Mouse (Mus musculus) urinary bladder, postnatal 4 days (tissue): ENCODE data around the gene Prkce.

Experiments used
- DNase-seq, 2 experiments: peaks; one replicate each; pipeline ENCODE4 v3.0.0; 2021 to 2022; ENCODE audit warnings: low spot score in 2 of 2

The Prkce gene

GRCm38 (mm10) chr17:86302266-86302665 is 134.7 kb downstream of the Prkce start:
- peak in 1 of 2 experiments; percentile 68 for DNase-seq

DNA sequence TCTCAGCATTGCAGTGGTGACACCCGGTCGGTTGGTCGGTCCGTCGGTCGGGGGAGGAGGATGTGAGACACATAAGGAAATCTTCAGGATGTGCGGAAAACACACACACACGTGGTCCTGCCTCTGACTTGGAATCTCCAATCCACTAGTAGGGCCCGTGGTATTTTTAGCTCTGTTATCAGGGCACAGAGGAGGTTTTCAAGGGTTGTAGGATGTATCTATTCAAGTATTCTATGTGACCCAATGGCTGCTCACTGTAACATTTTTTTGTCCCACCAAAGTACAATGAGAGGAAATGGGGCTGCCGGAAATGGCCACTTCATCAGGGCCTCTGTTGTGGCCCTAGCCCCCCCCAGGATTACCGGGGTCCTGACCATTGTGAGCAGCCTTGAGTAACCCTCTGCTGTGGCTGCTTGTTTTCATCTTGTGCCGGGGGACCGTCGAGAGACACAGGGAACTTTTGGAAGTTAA is 135.3 kb downstream of the Prkce start:
- no peak for DNase-seq

- no peak for DNase-seq
These were observed 136.0 kb downstream of the Prkce start for GRCm38 (mm10) chr17:86303401-86304243.

DNA sequence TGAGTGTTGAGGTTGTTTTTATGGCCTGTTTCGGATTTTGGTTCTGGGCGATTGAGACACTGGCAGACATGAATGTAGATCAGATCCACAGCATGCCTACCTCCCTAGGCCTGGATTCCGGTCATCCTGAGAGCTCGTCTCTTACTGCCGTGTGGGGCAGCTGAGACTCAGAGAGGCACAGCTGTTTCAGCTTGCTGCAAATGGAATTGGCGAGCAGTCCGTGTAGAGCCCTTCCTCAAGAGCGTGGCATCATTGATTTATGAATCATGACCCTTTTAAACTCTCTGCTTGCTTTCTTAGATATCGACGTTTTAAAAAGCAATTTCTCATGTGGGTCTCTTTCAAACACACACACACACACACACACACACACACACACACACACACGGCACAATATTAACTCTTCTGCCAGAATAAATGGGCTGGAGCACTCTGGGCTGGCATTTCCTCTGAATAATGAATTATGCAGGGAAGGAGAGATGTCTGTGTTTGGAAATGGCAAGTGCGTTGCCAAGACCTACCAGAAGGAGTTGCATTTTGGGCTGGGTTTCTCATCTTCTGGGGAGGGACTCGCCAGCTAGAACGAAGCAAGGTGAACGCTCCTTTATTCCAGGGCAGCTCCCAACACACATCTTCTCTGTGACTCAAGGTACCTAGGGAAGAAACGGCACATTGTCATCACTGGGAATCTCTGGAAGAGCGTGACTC is 137.5 kb downstream of the Prkce start:
- DNase-seq: no peak

DNA sequence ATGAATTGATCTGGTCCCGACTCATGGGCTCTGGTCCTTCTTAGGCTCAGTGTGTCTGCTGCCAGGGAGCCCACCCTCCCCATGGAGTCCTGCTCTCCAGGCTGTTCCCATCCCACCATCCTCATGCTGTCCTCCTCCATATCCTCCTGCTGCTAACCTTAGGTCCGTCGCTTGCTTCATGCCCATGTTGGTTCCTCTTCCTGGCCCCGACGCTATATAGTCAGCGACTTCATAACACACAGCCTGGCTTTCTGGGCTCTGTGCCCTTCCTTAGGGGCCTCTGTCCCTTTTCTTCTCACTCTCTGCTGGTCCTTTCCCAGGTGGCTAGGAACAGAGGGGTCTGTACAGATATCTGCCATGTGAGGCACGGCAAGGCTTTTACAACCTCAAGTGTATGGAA is 138.6 kb downstream of the Prkce start:
- no peak for DNase-seq

DNA sequence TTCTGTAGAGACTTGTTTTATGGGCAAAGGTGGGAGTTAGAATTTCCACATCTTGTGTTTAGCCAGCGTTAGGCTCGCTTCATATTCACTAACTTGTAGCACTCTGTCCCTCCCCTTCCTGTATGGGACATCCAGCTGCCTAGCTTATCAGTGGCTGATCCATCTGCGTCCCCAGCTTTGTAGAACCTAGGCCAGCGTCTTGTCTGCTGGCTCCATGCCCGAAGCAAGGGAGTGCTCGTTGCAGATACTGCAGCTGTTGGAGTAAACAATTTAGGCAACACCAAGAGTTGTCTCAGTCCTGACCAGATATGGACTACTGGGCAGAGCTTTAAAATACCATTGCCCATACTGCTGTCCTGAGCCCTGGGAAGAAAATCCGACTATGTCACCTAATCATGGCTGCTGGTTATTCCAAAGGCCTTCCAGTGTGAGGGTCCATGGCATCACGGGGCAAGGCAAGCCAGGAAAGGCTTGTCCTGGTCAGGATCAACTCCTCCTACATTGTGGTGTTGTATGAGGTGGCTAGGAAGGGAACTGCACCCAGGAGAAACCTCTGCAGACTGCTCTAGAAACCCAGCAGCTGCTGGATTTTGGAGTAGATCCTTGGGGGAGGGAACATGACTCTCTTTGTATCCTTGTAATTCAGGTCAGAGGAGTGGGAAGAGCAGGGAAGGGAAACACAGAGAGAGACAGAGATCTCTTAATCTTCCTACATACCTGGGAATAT is 146.0 kb downstream of the Prkce start:
- DNase-seq: no peak

- no peak for DNase-seq
These were observed 148.3 kb downstream of the Prkce start for GRCm38 (mm10) chr17:86315874-86316273.

DNA sequence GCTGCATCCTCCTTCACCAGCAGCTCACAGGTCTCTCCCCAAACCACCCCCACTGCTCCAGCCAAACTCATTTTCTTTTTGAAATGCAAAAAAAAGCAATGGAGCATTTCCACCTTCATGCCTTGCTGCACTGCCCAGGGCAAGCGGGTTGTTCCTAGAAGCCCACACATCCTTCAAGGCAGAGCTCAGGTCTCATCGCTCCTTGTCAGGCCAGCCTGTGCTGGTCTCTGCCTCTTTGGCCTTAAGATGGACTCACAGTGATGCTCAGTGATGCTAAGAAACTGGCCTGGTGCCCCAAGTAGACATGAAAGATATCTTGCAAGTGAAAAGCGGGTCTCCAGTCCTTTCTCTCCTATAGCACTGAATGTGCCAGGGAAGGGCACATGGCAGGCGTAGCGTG is 149.2 kb downstream of the Prkce start:
- no peak for DNase-seq

- no peak for DNase-seq
These were observed 149.6 kb downstream of the Prkce start for GRCm38 (mm10) chr17:86317197-86317596.

- DNase-seq: no peak
These were observed 152.5 kb downstream of the Prkce start for GRCm38 (mm10) chr17:86319967-86320602.

GRCm38 (mm10) chr17:86322840-86323239 is 155.3 kb downstream of the Prkce start:
- no peak for DNase-seq

DNA sequence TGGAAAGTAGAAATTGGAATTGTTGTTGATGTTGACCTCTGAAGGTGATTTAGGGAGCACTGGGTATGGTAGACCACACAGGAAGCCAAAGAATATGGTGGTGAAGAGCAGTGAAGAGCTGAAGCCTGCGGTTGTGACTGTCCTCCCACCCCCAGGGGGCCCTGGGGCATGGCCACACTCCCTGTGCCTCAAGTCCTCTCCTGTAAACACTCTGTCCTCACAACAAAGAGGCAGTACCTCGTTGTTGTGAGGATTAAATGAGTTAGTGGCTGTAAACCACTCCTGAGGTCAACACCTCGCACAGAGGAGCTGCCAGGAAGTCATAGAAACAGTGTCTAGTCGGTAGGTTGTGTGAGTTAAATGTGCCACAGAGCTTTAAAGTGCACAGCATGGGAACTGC is 155.7 kb downstream of the Prkce start:
- no peak for DNase-seq

GRCm38 (mm10) chr17:86323909-86324686 is 156.5 kb downstream of the Prkce start:
- no peak for DNase-seq

GRCm38 (mm10) chr17:86324756-86325155 is 157.2 kb downstream of the Prkce start:
- no peak for DNase-seq

- DNase-seq: no peak
These were observed 157.7 kb downstream of the Prkce start for GRCm38 (mm10) chr17:86325317-86325716.

DNA sequence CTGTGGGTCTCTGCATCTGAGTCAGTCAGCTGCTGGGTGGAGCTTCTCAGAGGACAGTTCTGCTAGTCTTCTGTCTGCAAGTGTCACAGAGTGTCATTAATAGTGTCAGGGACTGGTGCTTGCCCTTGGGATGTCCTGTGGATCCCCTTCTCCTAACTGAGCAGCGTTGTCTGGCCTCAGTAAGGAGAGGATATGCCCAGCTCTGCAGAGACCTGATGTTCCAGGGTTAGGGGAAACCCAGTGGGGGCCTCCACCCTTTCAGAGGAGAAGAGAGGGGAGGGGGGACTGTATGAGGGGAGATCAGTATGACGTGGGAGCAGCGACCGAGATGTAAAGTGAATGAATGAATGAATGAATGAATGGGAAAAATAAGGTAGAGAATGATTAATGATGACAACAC is 160.4 kb downstream of the Prkce start:
- DNase-seq: no peak

- no peak for DNase-seq
These were observed 161.9 kb downstream of the Prkce start for GRCm38 (mm10) chr17:86329273-86330075.

DNA sequence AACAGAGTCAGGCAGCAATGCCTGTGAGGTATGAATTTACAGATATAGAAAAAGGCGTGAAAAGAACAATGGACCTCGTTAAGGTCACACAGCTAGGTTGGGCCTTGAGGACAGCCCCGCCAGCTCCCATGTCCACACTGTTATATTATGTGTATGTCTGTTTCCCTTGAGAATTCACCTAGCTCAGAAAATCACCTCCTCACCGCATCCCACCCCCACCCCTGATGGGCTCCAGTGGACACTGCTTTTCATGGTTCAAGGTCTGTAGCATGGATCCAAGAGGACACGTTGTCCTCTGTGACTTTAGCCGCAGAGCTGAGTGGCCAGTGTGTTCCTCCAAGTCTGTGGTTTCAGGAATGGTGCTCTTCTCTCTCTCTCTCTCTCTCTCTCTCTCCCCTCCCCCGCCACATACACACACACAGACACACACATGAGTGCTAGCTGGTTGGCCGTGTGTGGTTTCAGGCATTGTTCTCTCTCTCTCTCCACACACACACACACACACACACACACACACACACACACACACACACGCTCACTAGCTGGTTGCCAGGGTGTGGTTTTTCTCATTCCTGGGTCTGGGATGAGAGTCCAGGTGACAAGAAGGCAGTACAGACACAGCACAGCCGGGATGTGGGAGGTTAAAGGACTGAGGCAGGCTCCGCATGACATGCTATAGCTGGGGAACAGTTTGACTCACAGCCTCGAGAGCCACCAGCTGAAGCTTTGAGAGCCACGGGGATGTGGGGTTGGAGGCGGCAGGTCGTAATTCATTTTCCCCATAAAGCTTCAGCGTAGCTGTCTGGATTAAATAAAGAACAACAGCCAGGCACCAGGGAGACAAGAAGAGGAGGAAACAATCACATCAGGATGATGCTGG is 162.7 kb downstream of the Prkce start:
- DNase-seq: no peak

- no peak for DNase-seq
These were observed 164.2 kb downstream of the Prkce start for GRCm38 (mm10) chr17:86331835-86332234.
